Mouse (Mus musculus): ENCODE results near the gene Ep400. TPM values are rescaled to one million over a fixed set of nuclear protein-coding genes. Genes with fewer than 3 reads are reported as not detected.

Gene Ep400
- total RNA-seq, 2 experiments from 2014 or later: 29.4 to 34.3 TPM

- DNase-seq: no peak
- intact Hi-C loops (cut with DNase I; ENCODE audit: low total_unique reads): no loop called here
Measured at GRCm38 (mm10) chr5:110619226-110619625, 151.3 kb downstream of the Ep400 start.

Small RNAs within 50 kb of the gene (microRNA-seq; reads per million reads assigned to microRNA genes)
- 0 to 0.64 reads per million in 2 experiments for gene Mir7026

Other genes with a start within 250 kb of the Ep400 start
- gene Galnt9, start 226.4 kb downstream of the Ep400 start, total RNA-seq (2021): not detected
- gene Noc4l, start 117.3 kb downstream of the Ep400 start, total RNA-seq (2021): 10 to 100 TPM; 15.1 to 17.3 TPM
- 1 to 10 TPM; 7.7 to 9.5 TPM for gene Ddx51, start 117.3 kb downstream of the Ep400 start, total RNA-seq (2021)
- gene Pus1, start 9.9 kb upstream of the Ep400 start, total RNA-seq (2021): 10 to 100 TPM; 12.1 to 15.6 TPM
- gene Ulk1, start 39.4 kb upstream of the Ep400 start, total RNA-seq (2021): 10 to 100 TPM; 26.0 to 37.2 TPM
- 10 to 100 TPM; 10.1 to 10.5 TPM for gene Hscb, start 69.1 kb upstream of the Ep400 start, total RNA-seq (2021)
- gene Chek2, start 69.3 kb upstream of the Ep400 start, total RNA-seq (2021): 1 to 10 TPM; 2.1 to 2.4 TPM
- gene Ttc28, start 109.1 kb upstream of the Ep400 start, total RNA-seq (2021): 10 to 100 TPM; 17.9 to 18.4 TPM